Mouse (Mus musculus) limb, embryonic 13.5 days (tissue): ENCODE measurements around the gene Myt1l. TPM values are rescaled to one million over a fixed set of nuclear protein-coding genes. Genes with fewer than 3 reads are reported as not detected.

Source experiments
- ATAC-seq: fragments of 200-750 bp; cut with Nextera tagmentation; 2 replicates; pipeline ENCODE4 v1.8.0; 2017; ENCODE audit warnings: low read depth, moderate number of reproducible peaks, moderate TSS enrichment; ENCODE audit not compliant: low FRiP score
- H3K27ac ChIP-seq: fragments of 300-500 bp; sonication (generic); 2 replicates; pipeline ENCODE4 v1.5.1; 2015; ENCODE audit warnings: inconsistent platforms, mild to moderate bottlenecking, moderate library complexity
- H3K27me3 ChIP-seq: fragments of 300-500 bp; sonication (generic); 2 replicates; pipeline ENCODE4 v1.6.1; 2015; ENCODE audit warnings: mild to moderate bottlenecking, inconsistent platforms
- H3K36me3 ChIP-seq: fragments of 300-500 bp; sonication (generic); 2 replicates; pipeline ENCODE4 v1.6.1; 2015; ENCODE audit warnings: inconsistent platforms, mild to moderate bottlenecking, moderate library complexity
- H3K4me1 ChIP-seq: fragments of 300-500 bp; sonication (generic); 2 replicates; pipeline ENCODE4 v1.6.1; 2015; ENCODE audit warnings: inconsistent platforms
- H3K4me2 ChIP-seq: fragments of 300-500 bp; sonication (generic); replicated peaks from 2 replicates; pipeline ENCODE4 v1.6.1; 2015; ENCODE audit warnings: inconsistent platforms, mild to moderate bottlenecking, moderate library complexity
- H3K4me3 ChIP-seq: fragments of 300-500 bp; sonication (generic); 2 replicates; pipeline ENCODE4 v1.5.1; 2015; ENCODE audit warnings: moderate library complexity, mild to moderate bottlenecking, inconsistent platforms
- H3K9ac ChIP-seq: fragments of 300-500 bp; sonication (generic); 2 replicates; pipeline ENCODE4 v1.6.1; 2015; ENCODE audit warnings: mild to moderate bottlenecking, inconsistent platforms
- H3K9me3 ChIP-seq: fragments of 300-500 bp; sonication (generic); 2 replicates; pipeline ENCODE4 v1.6.1; 2016; ENCODE audit warnings: inconsistent platforms
- WGBS: fragments of 180-500 bp; shearing (Covaris S2); methylation state at CpG from one replicate; pipeline ENCODE4 v1.1.7; 2015; 5-methylcytosine and 5-hydroxymethylcytosine counted together
- polyA plus RNA-seq: library from polyadenylated mRNA; unstranded; fragments of >200 nt; fragmentation: Nextera tagmentation; extraction: Ambion mirVana; gene quantifications from 2 replicates; pipeline ENCODE4 v1.2.1, GENCODE M21; 2015

The Myt1l gene
- polyA plus RNA-seq, 1 experiment from 2014 or later, result 0.14 TPM

DNA sequence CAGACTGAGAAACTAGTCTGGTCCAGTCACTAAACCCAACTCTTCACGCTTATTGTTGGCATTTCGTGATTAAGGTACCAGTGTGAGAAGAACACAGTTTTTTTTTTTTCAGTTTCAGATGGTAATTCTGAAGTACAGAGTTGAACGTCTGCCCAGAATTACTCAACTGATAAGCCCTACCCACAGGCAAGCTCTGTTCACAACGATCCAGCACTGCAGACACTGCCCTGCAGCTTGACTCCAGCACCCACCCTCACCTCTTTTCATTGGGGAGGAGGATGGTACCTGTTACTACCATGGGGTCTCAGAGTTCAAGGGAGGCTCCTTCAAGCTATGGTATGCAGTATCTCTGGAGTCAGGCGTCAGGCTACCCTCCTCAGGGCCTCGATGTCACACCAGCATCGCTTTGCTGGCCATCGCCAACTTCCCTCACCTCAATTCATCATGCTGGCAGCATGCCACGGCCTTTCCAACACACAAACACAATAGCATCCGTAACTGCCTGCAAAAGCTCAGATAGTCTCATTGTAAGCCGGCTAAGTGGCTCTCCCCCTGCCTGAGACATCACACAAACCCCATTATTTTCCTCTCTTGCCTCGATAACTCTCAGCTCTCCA lies 281.5 kb downstream of the Myt1l start:
- 70% methylated on average over 12 of the region's 12 CpGs for WGBS
- H3K9me3 ChIP-seq, result no peaks in the 10 kb centered on the region
- ATAC-seq, result no peak

DNA sequence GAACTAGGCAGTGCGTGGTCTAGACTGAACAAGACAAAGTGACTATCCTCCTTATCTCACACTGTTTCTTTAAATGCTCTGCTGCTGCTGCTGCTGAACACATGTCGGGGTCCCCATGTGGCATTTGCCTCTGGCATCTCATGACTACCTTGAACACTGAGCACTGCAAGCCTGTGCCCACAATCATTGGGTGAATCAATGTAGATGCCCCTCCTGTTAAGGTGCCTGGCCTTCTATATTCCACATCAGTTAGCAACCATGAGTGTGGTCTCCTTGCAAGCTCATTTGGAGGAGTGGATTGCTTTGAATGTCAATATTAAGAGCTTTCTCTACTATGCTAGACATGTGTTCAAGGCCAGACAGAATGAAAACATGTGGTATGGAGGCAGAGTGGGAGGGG lies 287.3 kb downstream of the Myt1l start:
- no peak overlapping the region for H3K9ac ChIP-seq
- H3K27me3 ChIP-seq, result no peaks in the 10 kb centered on the region
- no peaks in the 10 kb centered on the region for H3K9me3 ChIP-seq
- H3K36me3 ChIP-seq, result no peaks in the 10 kb centered on the region
- H3K4me3 ChIP-seq, result no peak overlapping the region
- WGBS, result 72% methylated on average over 2 of the region's 2 CpGs
- H3K4me1 ChIP-seq, result no peaks in the 10 kb centered on the region
- no peak for ATAC-seq
- no peak overlapping the region for H3K4me2 ChIP-seq
- H3K27ac ChIP-seq, result no peak overlapping the region

More for the DNA sequence above, 281.5 kb downstream of the Myt1l start:
- Histone ChIP-seq H3K9ac (no peak overlapping the region), H3K4me2 (no peak overlapping the region), H3K4me3 (no peak overlapping the region), H3K27me3 (no peaks in the 10 kb centered on the region), H3K27ac (no peak overlapping the region), H3K36me3 (no peaks in the 10 kb centered on the region), H3K4me1 (no peaks in the 10 kb centered on the region)

DNA sequence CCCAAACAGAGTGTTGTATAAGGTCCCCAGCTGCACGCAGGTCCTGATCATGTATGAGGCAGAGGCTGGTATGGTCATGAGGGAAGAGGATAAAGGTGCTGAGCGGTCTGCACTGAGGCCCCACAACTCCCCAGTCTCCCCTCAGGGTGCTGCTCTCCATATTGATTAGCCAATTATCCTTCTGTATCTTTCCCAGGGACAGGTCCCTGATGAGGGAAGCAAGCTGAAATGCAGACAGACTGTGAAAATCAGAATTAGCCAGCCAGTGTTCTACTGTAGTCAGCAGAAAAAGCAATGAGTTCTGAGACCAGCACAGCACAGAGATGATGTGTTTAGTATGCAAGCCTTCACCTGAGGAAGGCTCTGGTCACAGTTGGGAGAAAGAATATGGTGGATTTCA lies 287.9 kb downstream of the Myt1l start:
- no peak overlapping the region for H3K4me2 ChIP-seq
- H3K4me1 ChIP-seq, result no peaks in the 10 kb centered on the region
- ATAC-seq, result no peak
- H3K4me3 ChIP-seq, result no peak overlapping the region
- no peak overlapping the region for H3K9ac ChIP-seq
- no peaks in the 10 kb centered on the region for H3K36me3 ChIP-seq
- no peak overlapping the region for H3K27ac ChIP-seq
- no peaks in the 10 kb centered on the region for H3K27me3 ChIP-seq
- no peaks in the 10 kb centered on the region for H3K9me3 ChIP-seq
- 85% methylated on average over 2 of the region's 2 CpGs for WGBS

DNA sequence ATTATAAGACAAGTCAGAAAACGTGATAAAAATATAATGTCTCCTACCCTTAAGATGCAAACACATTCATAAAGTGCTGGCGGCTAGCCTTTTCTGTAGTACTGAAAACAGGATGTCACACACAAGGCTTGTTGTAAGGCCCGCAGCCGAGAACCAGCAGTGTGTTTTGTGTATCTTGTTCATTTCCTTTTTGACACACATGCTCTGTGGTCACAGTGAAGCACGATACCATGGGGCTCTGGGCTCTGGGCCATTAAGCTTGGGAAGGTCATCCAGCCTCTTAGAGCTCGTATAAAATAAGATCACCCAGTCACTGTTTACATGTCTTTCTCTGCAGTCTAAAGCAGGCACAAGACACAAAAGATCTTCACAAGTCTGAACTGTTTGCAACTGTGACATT lies 288.6 kb downstream of the Myt1l start:
- H3K4me1 ChIP-seq, result no peaks in the 10 kb centered on the region
- H3K4me3 ChIP-seq, result no peak overlapping the region
- 64% methylated on average over 6 of the region's 6 CpGs for WGBS
- H3K27me3 ChIP-seq, result no peaks in the 10 kb centered on the region
- no peak overlapping the region for H3K9ac ChIP-seq
- no peak for ATAC-seq
- H3K4me2 ChIP-seq, result no peak overlapping the region
- no peaks in the 10 kb centered on the region for H3K36me3 ChIP-seq
- no peak overlapping the region for H3K27ac ChIP-seq
- H3K9me3 ChIP-seq, result no peaks in the 10 kb centered on the region

DNA sequence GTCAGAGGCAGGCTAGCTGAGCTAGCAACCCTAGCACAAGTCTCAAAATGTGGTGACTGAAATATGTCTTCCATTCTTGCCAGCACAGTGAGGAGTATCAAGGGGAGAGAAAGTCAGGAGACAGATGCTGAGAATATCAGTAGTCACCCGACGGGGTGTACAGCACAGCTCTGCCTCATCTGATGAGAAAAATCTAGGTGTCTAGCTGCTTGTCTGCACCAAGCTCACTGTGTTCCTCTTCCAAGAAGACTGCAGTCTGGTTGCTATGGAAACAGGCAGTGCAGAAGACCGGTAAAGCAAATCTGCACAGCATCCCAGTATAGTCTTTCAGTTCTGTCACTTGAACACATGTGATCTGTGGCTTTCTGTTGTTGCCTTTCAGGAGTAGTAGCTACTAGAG lies 294.0 kb downstream of the Myt1l start:
- Histone ChIP-seq H3K4me2 (no peak overlapping the region), H3K36me3 (no peaks in the 10 kb centered on the region), H3K27me3 (no peaks in the 10 kb centered on the region), H3K27ac (no peak overlapping the region), H3K9me3 (no peaks in the 10 kb centered on the region), H3K4me1 (no peaks in the 10 kb centered on the region), H3K9ac (no peak overlapping the region), H3K4me3 (no peak overlapping the region)
- ATAC-seq, result no peak
- WGBS, result 62% methylated on average over 3 of the region's 3 CpGs

DNA sequence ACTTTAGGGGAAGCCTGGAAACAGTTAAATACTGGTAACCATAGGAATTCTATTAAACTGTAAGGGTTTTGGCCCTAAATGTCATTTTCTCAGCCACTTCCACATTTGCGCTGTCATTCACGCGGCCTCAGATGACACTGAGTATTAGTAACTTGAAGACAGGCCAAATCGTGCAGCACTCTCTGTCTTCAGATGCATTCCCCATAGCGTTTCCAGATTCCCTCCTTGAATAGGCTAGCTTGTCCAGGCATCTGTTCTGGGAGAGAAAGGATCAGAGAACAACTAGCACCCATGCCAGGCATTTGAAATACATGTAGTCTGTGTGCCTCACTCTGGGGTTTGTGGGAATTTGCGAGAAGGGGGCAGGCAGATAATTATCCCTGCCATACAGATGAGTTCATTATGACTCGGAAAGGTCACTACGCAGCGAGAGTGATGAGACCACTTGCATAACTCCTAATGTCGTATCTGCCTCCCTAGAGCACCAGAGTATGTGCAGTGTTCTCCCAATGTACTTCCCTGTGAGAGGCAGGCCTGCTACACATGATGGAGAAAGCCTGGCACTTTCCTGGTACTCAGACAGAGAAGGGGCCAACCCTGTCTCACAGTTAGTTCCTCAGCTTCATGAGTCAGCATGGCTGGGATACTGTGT lies 295.7 kb downstream of the Myt1l start:
- Histone ChIP-seq H3K4me1 (no peaks in the 10 kb centered on the region), H3K9ac (no peak overlapping the region), H3K4me3 (no peak overlapping the region), H3K9me3 (no peaks in the 10 kb centered on the region), H3K27me3 (no peaks in the 10 kb centered on the region), H3K36me3 (no peaks in the 10 kb centered on the region), H3K27ac (no peak overlapping the region), H3K4me2 (no peak overlapping the region)
- WGBS, result 68% methylated on average over 10 of the region's 10 CpGs
- ATAC-seq, result no peak

DNA sequence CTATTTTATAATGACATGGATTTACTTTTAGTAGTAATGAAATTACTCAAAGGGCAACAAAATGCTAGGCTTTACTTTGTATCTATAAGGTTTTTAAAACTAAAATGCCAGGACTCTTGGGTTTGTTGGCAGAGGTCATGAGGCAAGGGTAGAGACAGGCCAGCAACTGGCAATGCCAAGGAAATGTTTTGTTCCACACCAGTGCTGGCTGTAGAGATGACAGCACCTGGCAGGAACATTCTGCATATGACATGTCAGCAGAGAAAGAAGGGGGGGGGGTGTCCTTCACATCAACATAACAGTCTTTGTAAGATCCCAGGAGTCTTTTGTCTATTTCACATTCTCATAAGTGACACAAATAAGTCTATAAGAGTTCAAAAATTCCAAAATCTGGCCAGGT lies 302.4 kb downstream of the Myt1l start:
- no peaks in the 10 kb centered on the region for H3K36me3 ChIP-seq
- H3K4me1 ChIP-seq, result no peaks in the 10 kb centered on the region
- no peaks in the 10 kb centered on the region for H3K27me3 ChIP-seq
- H3K4me2 ChIP-seq, result no peak overlapping the region
- no peak for ATAC-seq
- no peak overlapping the region for H3K9ac ChIP-seq
- no peak overlapping the region for H3K4me3 ChIP-seq
- H3K27ac ChIP-seq, result no peak overlapping the region
- H3K9me3 ChIP-seq, result no peaks in the 10 kb centered on the region

DNA sequence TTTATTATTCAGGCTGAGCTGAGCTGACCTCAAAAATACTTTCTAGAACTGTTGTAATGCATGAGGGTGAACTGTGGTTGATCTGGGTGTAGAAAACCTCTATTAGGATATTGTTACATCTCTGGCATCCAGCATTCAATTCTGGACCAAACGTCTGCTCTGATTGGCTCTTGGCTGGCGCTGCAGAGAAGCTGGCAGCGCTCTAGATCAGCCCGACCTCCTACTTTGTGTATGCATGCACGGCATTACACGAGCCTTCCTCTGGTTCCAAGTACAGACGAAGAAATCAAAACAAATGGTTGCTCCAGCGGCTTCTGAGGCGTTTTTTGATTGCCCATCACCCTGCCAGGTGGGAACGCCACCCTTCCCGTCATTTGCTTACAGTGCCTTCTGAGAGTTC lies 303.2 kb downstream of the Myt1l start:
- 77% methylated on average over 11 of the region's 11 CpGs for WGBS
- no peak for ATAC-seq
- Histone ChIP-seq H3K4me3 (no peak overlapping the region), H3K4me2 (no peak overlapping the region), H3K36me3 (no peaks in the 10 kb centered on the region), H3K9ac (no peak overlapping the region), H3K9me3 (no peaks in the 10 kb centered on the region), H3K27me3 (no peaks in the 10 kb centered on the region), H3K4me1 (no peaks in the 10 kb centered on the region), H3K27ac (no peak overlapping the region)

DNA sequence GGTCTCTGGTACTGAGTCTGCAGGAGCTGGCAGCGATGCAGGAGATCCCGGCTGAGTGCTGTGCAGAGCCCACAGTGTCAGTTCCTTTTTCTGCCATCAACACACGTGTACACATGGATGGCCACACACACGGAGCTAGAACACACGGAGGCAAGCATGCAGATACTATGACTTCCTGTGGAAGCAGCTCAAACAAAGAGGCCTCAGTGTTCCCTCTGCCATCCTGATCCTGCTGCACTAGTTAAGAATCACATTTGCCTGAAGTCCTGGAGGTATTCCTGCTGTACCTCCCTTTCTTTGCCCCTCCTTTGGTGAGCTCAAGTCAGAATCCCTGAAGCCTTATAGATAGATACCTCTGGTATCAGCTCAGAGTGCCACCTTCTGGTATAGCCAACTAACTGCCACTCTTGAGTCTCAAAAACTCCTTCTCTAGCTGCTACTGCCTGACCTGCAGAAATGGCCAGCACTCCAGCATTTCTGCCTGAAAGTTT lies 309.2 kb downstream of the Myt1l start:
- H3K9ac ChIP-seq, result no peak overlapping the region
- no peak for ATAC-seq
- H3K27ac ChIP-seq, result no peak overlapping the region
- no peak overlapping the region for H3K4me3 ChIP-seq
- H3K36me3 ChIP-seq, result no peaks in the 10 kb centered on the region
- no peak overlapping the region for H3K4me2 ChIP-seq
- WGBS, result 67% methylated on average over 5 of the region's 5 CpGs
- 0 out of 2 replicates have a peak, but pooled peaks cover 2% of the 10 kb centered on the region for H3K4me1 ChIP-seq
- no peaks in the 10 kb centered on the region for H3K9me3 ChIP-seq
- no peaks in the 10 kb centered on the region for H3K27me3 ChIP-seq

DNA sequence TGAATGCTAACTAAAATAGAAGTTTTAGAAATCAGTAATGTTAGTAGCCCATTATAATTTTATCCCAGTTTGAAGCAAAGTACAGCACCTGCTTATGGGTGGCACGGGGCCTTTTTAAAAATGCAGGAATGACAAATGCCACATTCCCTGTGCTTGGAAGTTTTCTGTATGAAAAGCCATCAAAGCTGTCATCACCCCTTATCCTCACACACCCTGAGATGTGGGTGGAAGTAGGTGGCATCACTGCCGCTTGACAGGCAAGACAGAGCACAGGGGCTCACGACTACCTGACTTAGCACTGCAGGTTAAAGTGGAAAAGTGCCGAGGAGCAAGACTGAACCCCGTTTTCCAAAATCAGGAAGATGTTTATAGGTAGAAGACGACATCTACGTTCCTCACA lies 310.2 kb downstream of the Myt1l start:
- Histone ChIP-seq H3K9me3 (no peaks in the 10 kb centered on the region), H3K4me1 (0 out of 2 replicates have a peak, but pooled peaks cover 2% of the 10 kb centered on the region), H3K27me3 (no peaks in the 10 kb centered on the region), H3K4me2 (no peak overlapping the region), H3K36me3 (no peaks in the 10 kb centered on the region), H3K27ac (no peak overlapping the region), H3K4me3 (no peak overlapping the region), H3K9ac (no peak overlapping the region)
- ATAC-seq, result no peak
- WGBS, result 87% methylated on average over 7 of the region's 7 CpGs

DNA sequence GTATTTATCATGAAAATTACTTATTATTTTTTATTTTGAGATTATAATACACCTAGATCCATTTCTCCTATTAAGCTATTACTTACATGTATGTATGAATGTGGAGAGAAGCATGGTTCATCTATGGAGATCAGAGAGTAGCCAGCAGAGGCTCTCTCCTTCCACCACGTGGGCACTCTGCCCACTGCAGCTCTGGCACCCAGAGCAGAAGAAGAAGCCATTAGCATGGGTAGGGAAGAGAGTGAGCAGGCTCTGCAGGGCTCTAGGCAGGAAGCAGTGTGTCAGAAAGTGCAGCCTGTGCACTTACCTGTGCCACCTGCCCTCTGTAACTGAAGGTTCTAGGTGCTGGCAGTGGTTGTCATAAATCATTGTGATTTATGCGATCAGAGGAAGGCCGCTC lies 321.8 kb downstream of the Myt1l start:
- Histone ChIP-seq H3K4me2 (no peak overlapping the region), H3K9me3 (no peaks in the 10 kb centered on the region), H3K36me3 (no peaks in the 10 kb centered on the region), H3K27me3 (no peaks in the 10 kb centered on the region), H3K27ac (no peak overlapping the region), H3K4me3 (no peak overlapping the region), H3K4me1 (no peaks in the 10 kb centered on the region), H3K9ac (no peak overlapping the region)
- WGBS, result 76% methylated on average over 3 of the region's 3 CpGs
- no peak for ATAC-seq

DNA sequence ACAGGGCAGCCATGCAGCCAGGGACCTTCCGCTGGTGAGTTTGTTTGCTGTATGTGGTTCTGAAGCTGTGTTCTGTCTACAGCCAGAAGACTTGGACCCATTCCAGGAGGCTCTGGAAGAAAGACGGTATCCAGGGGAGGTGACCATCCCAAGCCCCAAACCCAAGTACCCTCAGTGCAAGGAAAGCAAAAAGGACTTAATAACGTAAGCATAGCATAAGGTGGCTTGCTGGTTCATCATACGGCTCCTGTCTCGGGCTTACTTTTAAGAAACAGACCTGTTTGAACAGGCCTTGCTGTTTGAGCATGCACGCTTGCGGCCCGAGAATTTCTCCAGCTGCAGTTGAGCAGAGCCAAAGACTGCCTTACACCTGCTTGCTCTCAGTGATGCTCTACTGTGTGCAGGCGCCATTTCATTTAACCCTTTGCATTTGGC lies 326.0 kb downstream of the Myt1l start:
- Histone ChIP-seq H3K9ac (no peak overlapping the region), H3K4me1 (no peaks in the 10 kb centered on the region), H3K9me3 (no peaks in the 10 kb centered on the region), H3K4me2 (no peak overlapping the region), H3K4me3 (no peak overlapping the region), H3K36me3 (no peaks in the 10 kb centered on the region), H3K27ac (no peak overlapping the region), H3K27me3 (no peaks in the 10 kb centered on the region)
- WGBS, result 80% methylated on average over 9 of the region's 9 CpGs
- no peak for ATAC-seq

DNA sequence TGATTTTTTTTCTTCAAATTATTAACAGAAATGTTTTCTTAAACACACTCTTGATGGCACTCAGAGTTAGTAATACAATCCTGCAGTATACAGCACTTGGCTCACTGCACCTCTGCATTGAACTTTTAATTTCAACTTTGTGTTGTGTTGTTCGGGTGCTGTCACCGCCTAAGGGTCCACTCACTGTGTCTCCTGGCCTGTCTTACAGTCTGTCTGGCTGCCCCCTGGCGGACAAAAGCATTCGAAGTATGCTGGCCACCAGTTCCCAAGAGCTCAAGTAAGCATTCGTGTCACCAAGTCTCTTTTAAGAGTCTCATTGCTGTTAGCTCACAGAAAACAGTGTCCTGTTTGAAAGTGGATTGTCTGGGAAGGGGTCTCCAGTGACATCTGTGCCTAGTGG lies 326.8 kb downstream of the Myt1l start:
- no peaks in the 10 kb centered on the region for H3K9me3 ChIP-seq
- H3K4me3 ChIP-seq, result no peak overlapping the region
- ATAC-seq, result no peak
- no peak overlapping the region for H3K9ac ChIP-seq
- WGBS, result 31% methylated on average over 5 of the region's 5 CpGs
- H3K36me3 ChIP-seq, result no peaks in the 10 kb centered on the region
- no peak overlapping the region for H3K27ac ChIP-seq
- H3K27me3 ChIP-seq, result no peaks in the 10 kb centered on the region
- no peaks in the 10 kb centered on the region for H3K4me1 ChIP-seq
- H3K4me2 ChIP-seq, result no peak overlapping the region
